Mouse (Mus musculus): Measurements from ENCODE around the gene Pofut2. TPM values are rescaled to one million over a fixed set of nuclear protein-coding genes. Genes with fewer than 3 reads are reported as not detected.

The Pofut2 gene
- total RNA-seq, 2 experiments from 2014 or later: 29.5 to 30.1 TPM

- no peak overlapping the region for H3K27ac ChIP-seq
- no peak overlapping the region for H3K4me3 ChIP-seq
- peak in 1 of 2 experiments; percentile 27 for DNase-seq (ENCODE audit: low spot score in 2 of 2)
- TF ChIP-seq CTCF (conservative IDR thresholded peaks at IDR 0.05): no peak
These were observed 21.0 kb upstream of the Pofut2 start for GRCm38 (mm10) chr10:77237795-77238580.

DNA sequence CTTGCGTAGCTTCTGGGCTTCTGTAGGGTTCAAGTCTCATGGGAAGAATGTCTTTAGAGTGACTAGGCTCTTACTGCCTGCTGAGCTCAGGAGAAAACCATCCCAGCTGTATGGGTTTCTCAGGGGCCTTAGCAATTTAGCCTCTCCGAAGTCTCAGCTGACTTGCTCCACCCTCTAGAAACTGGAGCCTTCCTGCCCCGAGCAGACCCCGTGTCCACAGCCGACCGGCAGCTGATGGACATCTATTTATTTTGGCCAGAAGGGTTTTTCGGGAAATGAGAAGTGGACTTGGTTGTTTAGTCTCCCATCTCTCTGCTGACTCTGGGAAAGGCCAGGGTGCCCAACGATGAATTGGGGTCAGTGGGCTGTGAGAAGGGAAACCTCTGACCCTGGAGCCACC is 18.3 kb upstream of the Pofut2 start:
- no peak for DNase-seq (ENCODE audit: low spot score in 2 of 2)
- TF ChIP-seq CTCF (conservative IDR thresholded peaks at IDR 0.05): no peak
- H3K4me3 ChIP-seq: no peak overlapping the region
- no peak overlapping the region for H3K27ac ChIP-seq

GRCm38 (mm10) chr10:77242396-77242795 is 16.6 kb upstream of the Pofut2 start:
- TF ChIP-seq CTCF (conservative IDR thresholded peaks at IDR 0.05): no peak
- H3K27ac ChIP-seq: no peak overlapping the region
- no peak for DNase-seq (ENCODE audit: low spot score in 2 of 2)
- H3K4me3 ChIP-seq: no peak overlapping the region

GRCm38 (mm10) chr10:77242871-77243270 is 16.1 kb upstream of the Pofut2 start:
- no peak overlapping the region for H3K4me3 ChIP-seq
- no peak for DNase-seq (ENCODE audit: low spot score in 2 of 2)
- no peak for TF ChIP-seq CTCF (conservative IDR thresholded peaks at IDR 0.05)
- no peak overlapping the region for H3K27ac ChIP-seq

DNA sequence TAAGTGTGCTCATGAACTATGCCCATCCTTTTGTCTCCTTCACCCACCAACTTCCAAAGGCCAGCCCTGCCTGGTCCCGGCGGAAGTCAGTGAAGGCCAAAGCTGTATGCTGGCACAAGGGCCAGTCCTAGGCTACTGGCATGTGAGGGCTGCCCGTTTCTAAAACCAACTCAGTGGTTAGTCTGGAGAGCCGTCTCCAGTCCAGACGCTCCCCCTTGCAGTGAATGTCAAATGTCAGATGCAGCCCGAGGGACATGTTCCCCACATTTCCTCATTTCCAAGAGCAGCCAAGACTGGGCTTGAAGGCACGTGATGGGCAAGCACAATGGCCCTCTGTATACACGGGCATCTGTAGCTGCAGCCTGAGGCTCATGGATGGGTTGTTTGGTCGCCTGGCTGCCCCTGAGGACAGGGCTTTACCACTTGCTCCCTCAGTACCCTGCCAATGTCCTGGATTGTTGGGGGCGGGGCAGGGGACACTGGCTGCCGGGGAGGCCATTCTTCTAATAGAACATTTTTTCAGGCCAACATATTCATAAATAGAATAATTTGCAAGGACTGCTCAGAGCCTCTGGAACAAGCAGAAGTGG is 15.4 kb upstream of the Pofut2 start:
- H3K4me3 ChIP-seq: no peak overlapping the region
- H3K27ac ChIP-seq: peak overlapping the region; percentile 39
- DNase-seq (ENCODE audit: low spot score in 2 of 2): no peak
- TF ChIP-seq CTCF (conservative IDR thresholded peaks at IDR 0.05): no peak

DNA sequence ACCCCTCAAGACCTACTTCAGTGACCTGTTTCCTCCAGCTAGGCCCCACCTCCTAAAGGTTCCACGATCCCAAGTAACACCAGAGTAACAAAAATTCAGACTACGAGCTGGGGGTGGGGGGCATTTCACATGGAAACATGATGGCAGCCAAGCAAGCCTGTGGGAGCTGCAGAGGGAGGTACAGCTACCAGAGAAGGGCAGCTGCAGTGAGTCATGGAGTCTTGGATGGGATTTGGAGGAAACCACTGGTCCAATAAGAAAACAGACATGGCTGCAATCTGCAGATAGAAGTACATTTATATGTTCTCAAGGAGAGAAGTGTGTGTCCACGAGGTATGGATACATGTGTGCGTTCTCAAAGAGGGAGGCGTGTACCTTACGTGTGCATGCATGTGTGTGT is 14.2 kb upstream of the Pofut2 start:
- DNase-seq (ENCODE audit: low spot score in 2 of 2): no peak
- no peak for TF ChIP-seq CTCF (conservative IDR thresholded peaks at IDR 0.05)
- Histone ChIP-seq H3K27ac (no peak overlapping the region), H3K4me3 (no peak overlapping the region)

GRCm38 (mm10) chr10:77247048-77247447 is 12.0 kb upstream of the Pofut2 start:
- H3K4me3 ChIP-seq: no peak overlapping the region
- H3K27ac ChIP-seq: no peak overlapping the region
- TF ChIP-seq CTCF (conservative IDR thresholded peaks at IDR 0.05): no peak
- DNase-seq (ENCODE audit: low spot score in 2 of 2): no peak

- TF ChIP-seq CTCF (conservative IDR thresholded peaks at IDR 0.05): no peak
- H3K4me3 ChIP-seq: no peak overlapping the region
- no peak overlapping the region for H3K27ac ChIP-seq
- no peak for DNase-seq (ENCODE audit: low spot score in 2 of 2)
These were observed 11.3 kb upstream of the Pofut2 start for GRCm38 (mm10) chr10:77247707-77248106.

GRCm38 (mm10) chr10:77251223-77251783 is 7.7 kb upstream of the Pofut2 start:
- peak; percentile 42 for TF ChIP-seq CTCF (conservative IDR thresholded peaks at IDR 0.05)
- no peak overlapping the region; the same call in 1 of the 2 replicates for H3K4me3 ChIP-seq
- H3K27ac ChIP-seq: no peak overlapping the region
- no peak for DNase-seq (ENCODE audit: low spot score in 2 of 2)

- DNase-seq (ENCODE audit: low spot score in 2 of 2): no peak
- Histone ChIP-seq H3K27ac (no peak overlapping the region), H3K4me3 (no peak overlapping the region; the same call in 1 of the 2 replicates)
- no peak for TF ChIP-seq CTCF (conservative IDR thresholded peaks at IDR 0.05)
These were observed 7.1 kb upstream of the Pofut2 start for GRCm38 (mm10) chr10:77251784-77252539.

GRCm38 (mm10) chr10:77252790-77253189 is 6.2 kb upstream of the Pofut2 start:
- peak; percentile 95 for TF ChIP-seq CTCF (conservative IDR thresholded peaks at IDR 0.05)
- peak; percentile 80 to 89 for DNase-seq (ENCODE audit: low spot score in 2 of 2)
- Histone ChIP-seq H3K4me3 (no peak overlapping the region), H3K27ac (no peak overlapping the region)

- H3K27ac ChIP-seq: no peak overlapping the region
- DNase-seq (ENCODE audit: low spot score in 2 of 2): no peak
- no peak for TF ChIP-seq CTCF (conservative IDR thresholded peaks at IDR 0.05)
These were observed 3.8 kb upstream of the Pofut2 start for GRCm38 (mm10) chr10:77255231-77255630.

DNA sequence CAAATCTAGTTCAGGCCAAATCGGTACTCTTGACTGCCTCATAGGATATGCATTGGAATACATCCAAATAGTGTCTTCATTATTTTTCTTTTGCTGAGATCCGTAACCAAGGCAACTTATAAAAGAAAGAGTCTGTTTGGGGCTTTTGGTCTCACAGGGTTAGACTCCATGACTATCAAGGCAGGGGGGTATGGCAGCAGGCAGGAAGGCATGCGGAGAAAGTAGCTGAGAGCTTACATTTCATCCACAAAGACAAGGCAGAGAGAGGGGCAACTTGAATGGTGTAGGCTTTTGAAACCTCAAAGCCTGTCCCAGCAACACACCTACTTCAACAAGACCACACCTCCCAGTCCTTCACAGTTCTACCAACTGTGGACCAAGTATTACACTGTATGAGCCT is 3.3 kb upstream of the Pofut2 start:
- no peak overlapping the region for H3K27ac ChIP-seq
- TF ChIP-seq CTCF (conservative IDR thresholded peaks at IDR 0.05): no peak
- DNase-seq (ENCODE audit: low spot score in 2 of 2): no peak
- no peak overlapping the region for H3K4me3 ChIP-seq

More at GRCm38 (mm10) chr10:77255231-77255630, 3.8 kb upstream of the Pofut2 start:
- no peak overlapping the region for H3K4me3 ChIP-seq

All from layer of hippocampus, adult 2 months (tissue).